Mouse (Mus musculus): ENCODE data around the gene Trak2. TPM values are rescaled to one million over a fixed set of nuclear protein-coding genes. Genes with fewer than 3 reads are reported as not detected.
"Not testable (repeated sequence)": the region's sequence is repeated elsewhere in the genome, so short reads cannot be mapped to it uniquely, and the experiment has no call there.

The Trak2 gene
- polyA plus RNA-seq, 1 experiment from 2014 or later = 22.8 TPM

DNA sequence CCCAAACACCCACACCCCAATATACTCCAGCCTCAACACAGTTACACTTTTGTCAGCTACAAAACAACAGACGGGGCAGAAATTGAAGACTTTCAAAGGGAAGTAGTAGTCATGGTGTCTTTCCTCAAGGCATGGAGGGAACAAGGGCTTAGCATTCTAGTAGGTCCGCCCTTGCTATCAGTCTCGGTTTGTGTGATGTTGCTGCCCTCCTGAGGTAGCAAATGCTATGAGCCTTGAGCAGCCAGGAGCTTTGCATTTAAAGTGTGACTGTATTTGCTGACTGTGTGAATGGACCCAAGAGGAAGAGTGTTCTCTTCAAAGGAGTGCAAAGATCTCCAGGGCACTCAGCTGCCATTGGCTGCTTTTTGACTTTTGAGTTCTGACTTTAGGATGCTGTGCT lies 75.7 kb downstream of the Trak2 start:
- peaks cover 23% of the 10 kb centered on the region for H3K36me3 ChIP-seq (replicated peaks; ENCODE audit: insufficient read depth, low read length)
- not testable (repeated sequence) for H3K4me3 ChIP-seq (ENCODE audit: low read depth, low read length); H3K9ac ChIP-seq (replicated peaks); H3K27me3 ChIP-seq (ENCODE audit: insufficient read depth, low read length); H3K4me2 ChIP-seq (ENCODE audit: low read depth, low read length); H3K4me1 ChIP-seq (ENCODE audit: insufficient read depth); H3K27ac ChIP-seq (ENCODE audit: low read depth); H3K9me3 ChIP-seq (ENCODE audit: low read length)
- TF ChIP-seq CTCF (IDR thresholded peaks at IDR 0.05; ENCODE audit: low read depth) = peak; percentile 67
- 15% methylated on average over 3 of the region's 3 CpGs for WGBS (ENCODE audit: insufficient replicate concordance)
- peak; percentile 46 for DNase-seq
- peak; percentile 72 for ATAC-seq

DNA sequence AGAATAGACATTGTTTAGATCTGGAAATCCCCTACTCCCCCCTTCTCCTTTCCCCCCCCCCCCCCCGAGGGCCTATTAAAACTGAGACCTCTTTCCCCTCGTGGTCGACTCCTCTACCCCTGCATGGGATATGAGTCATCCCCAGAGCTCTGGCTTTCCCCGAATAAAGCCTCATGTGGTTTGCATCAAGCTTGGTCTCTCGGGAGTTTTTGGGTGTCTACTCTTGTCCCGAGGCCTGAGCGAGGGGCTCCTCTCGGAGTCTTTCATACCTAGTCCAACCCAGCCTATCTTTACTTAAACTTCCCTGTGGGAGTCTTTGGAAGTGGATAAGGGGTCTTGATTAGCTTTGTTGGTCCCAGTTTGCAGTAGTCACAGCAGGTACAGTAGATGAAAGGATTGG lies 80.8 kb downstream of the Trak2 start:
- not testable (repeated sequence) for H3K9ac ChIP-seq (replicated peaks); H3K4me2 ChIP-seq (ENCODE audit: low read depth, low read length); H3K27me3 ChIP-seq (ENCODE audit: insufficient read depth, low read length); H3K27ac ChIP-seq (ENCODE audit: low read depth); H3K9me3 ChIP-seq (ENCODE audit: low read length); DNase-seq; H3K4me3 ChIP-seq (ENCODE audit: low read depth, low read length); ATAC-seq; H3K36me3 ChIP-seq (replicated peaks; ENCODE audit: insufficient read depth, low read length); H3K4me1 ChIP-seq (ENCODE audit: insufficient read depth)
- 75% methylated on average over 7 of the region's 8 CpGs for WGBS (ENCODE audit: insufficient replicate concordance)

DNA sequence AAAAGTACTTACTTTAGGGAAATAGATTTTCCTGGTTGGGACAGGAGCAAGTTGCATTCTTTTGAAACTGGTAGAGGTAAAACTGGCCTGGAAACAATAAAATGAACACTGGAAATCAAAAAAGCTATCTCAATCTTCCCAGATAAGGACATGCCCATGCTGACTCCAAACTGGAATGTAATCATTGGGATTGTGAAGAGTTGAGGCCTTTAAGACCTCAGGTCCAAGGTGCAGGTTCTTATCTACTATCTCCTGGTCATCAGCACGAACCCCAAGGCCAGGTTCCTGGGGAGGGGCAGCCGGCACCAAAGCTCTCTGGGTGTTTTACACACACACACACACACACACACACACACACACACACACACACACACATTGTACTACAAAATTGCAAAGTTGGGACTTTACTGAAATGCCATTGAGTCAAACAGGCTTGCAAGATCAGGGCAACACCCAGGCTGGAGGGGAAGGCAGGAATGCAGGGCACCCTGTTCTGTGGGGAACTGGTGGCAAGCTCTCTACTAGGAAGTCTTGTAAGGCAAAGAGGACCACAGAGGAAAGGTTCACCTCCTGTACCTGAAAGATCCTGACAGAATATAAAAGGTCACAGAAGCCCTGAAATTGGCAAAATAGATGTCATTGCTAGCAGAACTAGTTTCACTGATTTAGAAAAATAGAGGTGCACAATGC lies 81.6 kb downstream of the Trak2 start:
- not testable (repeated sequence) for H3K9ac ChIP-seq (replicated peaks); H3K27me3 ChIP-seq (ENCODE audit: insufficient read depth, low read length); H3K9me3 ChIP-seq (ENCODE audit: low read length); H3K4me3 ChIP-seq (ENCODE audit: low read depth, low read length); H3K4me2 ChIP-seq (ENCODE audit: low read depth, low read length); H3K36me3 ChIP-seq (replicated peaks; ENCODE audit: insufficient read depth, low read length); H3K27ac ChIP-seq (ENCODE audit: low read depth); DNase-seq; ATAC-seq; H3K4me1 ChIP-seq (ENCODE audit: insufficient read depth)
- WGBS (ENCODE audit: insufficient replicate concordance) = 46% methylated on average over 2 of the region's 2 CpGs

DNA sequence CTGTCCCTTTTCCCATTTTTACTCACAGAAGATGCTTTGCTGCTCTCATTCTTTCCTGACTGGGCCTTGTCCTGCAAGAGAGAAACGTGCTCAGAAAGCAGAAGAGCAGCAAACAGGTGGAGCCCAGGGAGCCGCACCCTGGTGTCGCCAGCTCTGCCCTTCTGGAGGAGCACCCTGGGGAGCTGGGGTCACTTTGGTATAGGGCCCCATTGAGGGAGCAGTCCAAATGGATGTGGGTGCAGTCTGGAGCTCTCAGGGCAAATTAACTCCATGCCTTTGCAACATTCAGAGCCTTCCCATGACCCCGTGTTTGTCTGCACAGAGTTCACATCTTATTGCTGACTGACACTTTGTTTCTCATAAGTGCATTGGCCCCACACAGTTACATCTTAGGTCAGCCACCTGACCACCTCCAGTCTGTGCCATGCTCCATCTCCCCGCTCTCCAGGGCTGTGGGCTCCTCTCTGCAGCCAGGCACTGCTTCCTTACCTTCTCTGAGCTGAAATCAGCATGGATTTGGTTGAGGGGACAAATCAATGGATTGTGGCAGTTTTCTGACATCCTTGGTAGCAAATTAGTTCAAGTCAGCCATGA lies 82.4 kb downstream of the Trak2 start:
- 67% methylated on average over 4 of the region's 5 CpGs for WGBS (ENCODE audit: insufficient replicate concordance)
- not testable (repeated sequence) for ATAC-seq; H3K9ac ChIP-seq (replicated peaks)

DNA sequence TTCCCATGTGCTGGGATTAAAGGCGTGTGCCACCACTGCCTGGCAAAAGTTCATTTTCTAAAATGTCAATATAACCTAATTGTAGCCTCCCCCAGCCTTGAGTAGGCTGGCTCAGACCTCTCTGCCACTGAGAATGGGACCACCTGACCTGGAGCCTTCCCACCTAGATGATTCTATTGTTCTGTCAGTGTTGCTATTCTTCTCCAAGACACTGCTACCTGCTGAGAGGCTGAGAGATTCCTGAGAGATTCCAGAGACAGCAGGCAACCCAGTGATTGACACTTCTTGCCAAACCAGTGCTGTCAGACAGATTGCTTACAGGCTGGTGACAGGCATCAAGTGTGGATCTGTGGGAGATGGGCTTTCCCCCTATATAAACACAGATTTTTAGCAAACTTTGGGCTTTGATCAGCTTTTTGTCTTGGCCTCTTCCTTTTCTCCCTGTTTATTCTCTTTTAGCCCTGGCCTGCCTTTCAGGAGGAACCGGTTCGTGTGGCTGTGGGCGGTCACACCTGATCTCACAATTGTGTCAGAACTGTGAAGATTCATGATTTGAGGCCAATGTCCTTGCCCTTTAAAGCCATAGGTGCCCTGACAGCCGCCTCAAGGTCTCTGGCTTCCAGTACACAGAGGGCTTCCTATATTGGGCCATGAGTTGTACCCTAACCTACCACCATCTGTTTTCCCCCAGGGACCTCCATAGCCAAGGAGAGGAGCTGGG lies 83.2 kb downstream of the Trak2 start:
- no peak overlapping the region for H3K27ac ChIP-seq (ENCODE audit: low read depth)
- H3K4me2 ChIP-seq (ENCODE audit: low read depth, low read length) = no peak overlapping the region
- no peak overlapping the region for H3K9ac ChIP-seq (replicated peaks)
- H3K4me1 ChIP-seq (ENCODE audit: insufficient read depth) = no peaks in the 10 kb centered on the region
- 65% methylated on average over 5 of the region's 5 CpGs for WGBS (ENCODE audit: insufficient replicate concordance)
- H3K36me3 ChIP-seq (replicated peaks; ENCODE audit: insufficient read depth, low read length) = no peaks in the 10 kb centered on the region
- ATAC-seq = no peak
- no peak for DNase-seq
- H3K27me3 ChIP-seq (ENCODE audit: insufficient read depth, low read length) = no peaks in the 10 kb centered on the region
- TF ChIP-seq EP300 (IDR thresholded peaks at IDR 0.05; ENCODE audit: low read depth) (no peak), CTCF (IDR thresholded peaks at IDR 0.05; ENCODE audit: low read depth) (no peak)
- no peaks in the 10 kb centered on the region for H3K9me3 ChIP-seq (ENCODE audit: low read length)
- H3K4me3 ChIP-seq (ENCODE audit: low read depth, low read length) = no peak overlapping the region

More for the DNA sequence above, 82.4 kb downstream of the Trak2 start:
- not testable (repeated sequence) for H3K27me3 ChIP-seq (ENCODE audit: insufficient read depth, low read length); H3K27ac ChIP-seq (ENCODE audit: low read depth); DNase-seq; H3K4me3 ChIP-seq (ENCODE audit: low read depth, low read length); H3K4me2 ChIP-seq (ENCODE audit: low read depth, low read length); H3K36me3 ChIP-seq (replicated peaks; ENCODE audit: insufficient read depth, low read length); H3K9me3 ChIP-seq (ENCODE audit: low read length); H3K4me1 ChIP-seq (ENCODE audit: insufficient read depth)

DNA sequence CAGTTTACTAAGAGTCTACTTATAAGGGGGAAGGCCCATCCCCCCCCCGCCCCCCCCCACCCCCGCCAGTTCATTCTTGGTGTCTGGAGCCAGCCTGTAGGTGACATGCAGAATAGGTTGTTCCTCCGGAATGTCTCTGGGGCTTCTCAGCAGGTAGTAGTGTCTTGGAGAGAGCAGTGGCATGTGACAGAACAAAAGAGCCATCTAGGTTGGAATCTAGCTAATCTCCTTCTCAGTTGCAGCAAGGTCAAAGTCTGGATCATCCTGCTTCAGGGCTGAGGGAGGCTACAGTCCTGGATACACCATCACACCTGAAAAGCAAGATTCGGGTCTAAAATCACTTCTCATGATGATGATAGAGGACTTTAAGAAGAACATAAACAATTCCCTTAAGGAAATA lies 87.6 kb downstream of the Trak2 start:
- Histone ChIP-seq H3K27me3 (ENCODE audit: insufficient read depth, low read length) (no peaks in the 10 kb centered on the region), H3K4me3 (ENCODE audit: low read depth, low read length) (no peak overlapping the region), H3K4me1 (ENCODE audit: insufficient read depth) (no peaks in the 10 kb centered on the region), H3K36me3 (replicated peaks; ENCODE audit: insufficient read depth, low read length) (no peaks in the 10 kb centered on the region), H3K27ac (ENCODE audit: low read depth) (no peak overlapping the region), H3K4me2 (ENCODE audit: low read depth, low read length) (no peak overlapping the region), H3K9ac (replicated peaks) (no peak overlapping the region), H3K9me3 (ENCODE audit: low read length) (no peaks in the 10 kb centered on the region)
- 96% methylated on average over 3 of the region's 4 CpGs for WGBS (ENCODE audit: insufficient replicate concordance)
- ATAC-seq (no peak), DNase-seq (no peak)
- no peak for TF ChIP-seq EP300 (IDR thresholded peaks at IDR 0.05; ENCODE audit: low read depth)
- no peak for TF ChIP-seq CTCF (IDR thresholded peaks at IDR 0.05; ENCODE audit: low read depth)

DNA sequence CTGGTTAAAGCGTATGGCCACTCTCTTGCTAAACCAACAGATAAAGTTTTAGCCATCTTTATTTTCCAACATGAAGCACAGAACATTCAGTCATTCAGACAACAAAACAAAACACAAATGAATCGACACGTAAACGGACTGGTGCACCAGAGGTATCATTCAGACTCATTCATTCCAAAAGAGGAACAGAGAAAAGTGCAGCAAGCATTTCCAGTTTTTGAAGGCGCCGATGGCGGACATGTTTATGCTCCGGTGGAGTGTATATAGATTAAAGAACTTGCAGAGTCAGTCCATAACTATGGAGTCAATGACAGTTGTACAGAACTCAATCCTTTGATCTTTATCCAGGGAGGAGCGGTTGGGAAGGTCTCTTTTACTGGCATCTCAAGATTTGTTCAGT lies 90.0 kb downstream of the Trak2 start:
- not testable (repeated sequence) for H3K36me3 ChIP-seq (replicated peaks; ENCODE audit: insufficient read depth, low read length); H3K9ac ChIP-seq (replicated peaks); H3K4me1 ChIP-seq (ENCODE audit: insufficient read depth); H3K4me2 ChIP-seq (ENCODE audit: low read depth, low read length); H3K27ac ChIP-seq (ENCODE audit: low read depth); H3K4me3 ChIP-seq (ENCODE audit: low read depth, low read length); ATAC-seq; H3K27me3 ChIP-seq (ENCODE audit: insufficient read depth, low read length); DNase-seq; H3K9me3 ChIP-seq (ENCODE audit: low read length)
- 82% methylated on average over 9 of the region's 9 CpGs for WGBS (ENCODE audit: insufficient replicate concordance)

DNA sequence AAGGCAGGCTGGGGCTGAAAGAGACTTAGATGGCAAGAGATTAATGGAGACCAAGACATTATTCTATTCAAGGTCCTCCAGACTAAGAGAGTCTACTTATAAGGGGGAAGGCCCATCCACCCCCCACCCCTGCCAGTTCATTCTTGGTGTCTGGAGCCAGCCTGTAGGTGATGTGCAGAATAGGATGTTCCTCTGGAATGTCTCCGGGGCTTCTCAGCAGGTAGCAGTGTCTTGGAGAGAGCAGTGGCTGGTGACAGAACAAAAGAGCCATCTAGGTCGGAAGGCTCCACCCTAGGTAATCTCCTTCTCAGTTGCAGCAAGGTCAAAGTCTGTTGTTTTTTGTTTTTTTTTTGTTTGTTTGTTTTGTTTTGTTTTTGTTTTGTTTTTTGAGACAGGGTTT lies 93.9 kb downstream of the Trak2 start:
- H3K27me3 ChIP-seq (ENCODE audit: insufficient read depth, low read length); H3K4me3 ChIP-seq (ENCODE audit: low read depth, low read length); H3K27ac ChIP-seq (ENCODE audit: low read depth); ATAC-seq; DNase-seq; H3K9ac ChIP-seq (replicated peaks); H3K36me3 ChIP-seq (replicated peaks; ENCODE audit: insufficient read depth, low read length); H3K4me1 ChIP-seq (ENCODE audit: insufficient read depth); H3K9me3 ChIP-seq (ENCODE audit: low read length); H3K4me2 ChIP-seq (ENCODE audit: low read depth, low read length): not testable (repeated sequence)
- WGBS (ENCODE audit: insufficient replicate concordance) = 88% methylated on average over 2 of the region's 2 CpGs

DNA sequence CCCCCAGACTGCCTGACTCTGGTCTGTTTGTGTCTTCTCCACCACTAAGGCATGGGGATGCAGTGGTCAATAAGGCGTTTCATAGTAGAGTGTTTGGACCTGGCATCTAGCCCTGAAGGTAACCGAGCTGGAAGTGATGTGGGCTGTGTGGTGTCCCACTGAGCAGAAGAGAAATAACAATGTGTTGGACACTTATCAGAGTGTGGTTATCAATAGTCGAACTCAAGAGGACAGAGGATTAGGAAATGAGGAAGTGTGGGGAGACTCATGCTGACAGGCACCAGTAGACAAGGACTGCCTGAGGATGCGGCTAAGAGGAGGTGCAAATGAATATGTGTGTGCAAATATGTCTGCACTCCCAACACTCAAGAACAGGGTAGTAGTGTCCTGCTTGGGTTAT lies 96.7 kb downstream of the Trak2 start:
- not testable (repeated sequence) for H3K4me2 ChIP-seq (ENCODE audit: low read depth, low read length); H3K4me1 ChIP-seq (ENCODE audit: insufficient read depth); H3K27me3 ChIP-seq (ENCODE audit: insufficient read depth, low read length); ATAC-seq; H3K27ac ChIP-seq (ENCODE audit: low read depth); H3K4me3 ChIP-seq (ENCODE audit: low read depth, low read length); DNase-seq; H3K36me3 ChIP-seq (replicated peaks; ENCODE audit: insufficient read depth, low read length); H3K9ac ChIP-seq (replicated peaks); H3K9me3 ChIP-seq (ENCODE audit: low read length)
- 56% methylated on average over 4 of the region's 4 CpGs for WGBS (ENCODE audit: insufficient replicate concordance)

Measured in liver, postnatal 0 days (tissue).